7 mouse cellular contexts compared by ENCODE assay signal in genomic region chr8:87662811-87663341, GRCm38 (mm10).
DNase-seq lines count a peak whose midpoint lies in the region; ATAC-seq lines count a peak whose summit lies in the region.

No protein-coding gene starts in this region.

- DNase-seq in spleen, adult 18-20 months = peak; percentile 58 to 59
- no peak for DNase-seq in spleen, adult 12 weeks (ENCODE audit: low spot score)
- peak; percentile 18 to 25 for DNase-seq in heart, adult 9 months (ENCODE audit: low spot score in 2 of 2)
- DNase-seq in limb, embryonic 10.5 days (ENCODE audit: low spot score) = peak; percentile 69
- DNase-seq in layer of hippocampus, adult 8-10 months (ENCODE audit: low spot score in 2 of 2) = no peak

- H3K27me3 ChIP-seq in embryonic facial prominence, embryonic 12.5 days = peaks cover 33% of the 10 kb centered on the region
- H3K27me3 ChIP-seq in limb, embryonic 10.5 days (ENCODE audit: low read depth, poor library complexity, severe bottlenecking) = peaks cover 19% of the 10 kb centered on the region
- no peaks in the 10 kb centered on the region; the same call in 1 of the 2 replicates for H3K27me3 ChIP-seq in neural tube, embryonic 15.5 days (replicated peaks)

- H3K4me3 ChIP-seq in embryonic facial prominence, embryonic 12.5 days = peak overlapping the region; percentile 20
- H3K4me3 ChIP-seq in limb, embryonic 10.5 days = peak overlapping the region; percentile 43
- H3K4me3 ChIP-seq in neural tube, embryonic 15.5 days (replicated peaks) = peak overlapping the region; percentile 24

- peak overlapping the region; percentile 15; the same call in 1 of the 2 replicates for H3K9ac ChIP-seq in embryonic facial prominence, embryonic 12.5 days
- H3K9ac ChIP-seq in neural tube, embryonic 15.5 days (replicated peaks) = peak overlapping the region; percentile 43

- ATAC-seq in embryonic facial prominence, embryonic 12.5 days (ENCODE audit: insufficient number of reproducible peaks, insufficient read depth, low FRiP score, low TSS enrichment) = 0 out of 2 replicates have a peak, but pooled peaks have one; percentile 26
- ATAC-seq in neural tube, embryonic 15.5 days (ENCODE audit: low FRiP score) = peak; percentile 20

- 3% methylated on average over 25 of the region's 25 CpGs for WGBS in embryonic facial prominence, embryonic 12.5 days
- WGBS in limb, embryonic 10.5 days = under 1% methylated on average over 25 of the region's 25 CpGs
- 2% methylated on average over 25 of the region's 25 CpGs for WGBS in neural tube, embryonic 15.5 days

- 0 out of 2 replicates have a peak overlapping the region, but pooled peaks have one; percentile 37 for H3K27ac ChIP-seq in embryonic facial prominence, embryonic 12.5 days
- H3K27ac ChIP-seq in limb, embryonic 10.5 days = peak overlapping the region; percentile 77
- peak overlapping the region; percentile 75 for H3K27ac ChIP-seq in neural tube, embryonic 15.5 days (replicated peaks)

- peak overlapping the region; percentile 50 for H3K4me2 ChIP-seq in embryonic facial prominence, embryonic 12.5 days (replicated peaks)
- peak overlapping the region; percentile 58 for H3K4me2 ChIP-seq in neural tube, embryonic 15.5 days

- peaks cover 37% of the 10 kb centered on the region for H3K4me1 ChIP-seq in embryonic facial prominence, embryonic 12.5 days
- H3K4me1 ChIP-seq in limb, embryonic 10.5 days = peaks cover 55% of the 10 kb centered on the region
- H3K4me1 ChIP-seq in neural tube, embryonic 15.5 days = peaks cover 55% of the 10 kb centered on the region

- H3K9me3 ChIP-seq in embryonic facial prominence, embryonic 12.5 days = no peaks in the 10 kb centered on the region
- no peaks in the 10 kb centered on the region for H3K9me3 ChIP-seq in limb, embryonic 10.5 days (replicated peaks)
- no peaks in the 10 kb centered on the region for H3K9me3 ChIP-seq in neural tube, embryonic 15.5 days (replicated peaks)

- no peaks in the 10 kb centered on the region for H3K36me3 ChIP-seq in embryonic facial prominence, embryonic 12.5 days
- H3K36me3 ChIP-seq in limb, embryonic 10.5 days = peaks cover 9% of the 10 kb centered on the region
- H3K36me3 ChIP-seq in neural tube, embryonic 15.5 days = no peaks in the 10 kb centered on the region

Comparison
In these comparisons a context has a peak if more than half of its experiments do, and no peak if none do; other contexts are left out.
1. DNase-seq: peak in spleen, adult 18-20 months (2 of 2), heart, adult 9 months (2 of 2) and limb, embryonic 10.5 days (single experiment); none in spleen, adult 12 weeks (single experiment) and layer of hippocampus, adult 8-10 months (0 of 2).
2. Peak in every context shown above with its lines, with median percentiles within 50 percentile points of each other: H3K27ac ChIP-seq and H3K4me3 ChIP-seq.